Mouse (Mus musculus) liver, embryonic 15.5 days (tissue): ENCODE measurements around the gene Nxf1. TPM values are rescaled to one million over a fixed set of nuclear protein-coding genes. Genes with fewer than 3 reads are reported as not detected.

Experiments used
- ATAC-seq: fragments of 200-750 bp; cut with Nextera tagmentation; 2 replicates; pipeline ENCODE4 v1.8.0; 2017; ENCODE audit warnings: moderate number of reproducible peaks, mild to moderate bottlenecking, moderate library complexity; ENCODE audit not compliant: insufficient read depth
- H3K27ac ChIP-seq: fragments of 300-500 bp; sonication (generic); replicated peaks from 2 replicates; pipeline ENCODE4 v1.5.1; 2015; ENCODE audit warnings: mild to moderate bottlenecking, inconsistent platforms
- H3K27me3 ChIP-seq: fragments of 300-500 bp; sonication (generic); 2 replicates; pipeline ENCODE4 v1.6.1; 2015; ENCODE audit warnings: mild to moderate bottlenecking, inconsistent platforms
- H3K36me3 ChIP-seq: fragments of 300-500 bp; sonication (generic); replicated peaks from 2 replicates; pipeline ENCODE4 v1.6.1; 2015; ENCODE audit warnings: moderate library complexity, mild to moderate bottlenecking, inconsistent platforms
- H3K4me1 ChIP-seq: fragments of 300-500 bp; sonication (generic); replicated peaks from 2 replicates; pipeline ENCODE4 v1.6.1; 2015; ENCODE audit warnings: inconsistent platforms
- H3K4me2 ChIP-seq: fragments of 300-500 bp; sonication (generic); 2 replicates; pipeline ENCODE4 v1.6.1; 2015; ENCODE audit warnings: moderate library complexity, mild to moderate bottlenecking, inconsistent platforms
- H3K4me3 ChIP-seq: fragments of 300-500 bp; sonication (generic); replicated peaks from 2 replicates; pipeline ENCODE4 v1.5.1; 2015; ENCODE audit warnings: mild to moderate bottlenecking, inconsistent platforms
- H3K9ac ChIP-seq: fragments of 300-500 bp; sonication (generic); 2 replicates; pipeline ENCODE4 v1.6.1; 2015; ENCODE audit warnings: moderate library complexity, mild to moderate bottlenecking, inconsistent platforms
- H3K9me3 ChIP-seq: fragments of 300-500 bp; sonication (generic); replicated peaks from 2 replicates; pipeline ENCODE4 v1.6.1; 2016; ENCODE audit warnings: inconsistent platforms
- WGBS: fragments of 180-500 bp; shearing (Covaris S2); methylation state at CpG from one replicate; pipeline ENCODE4 v1.1.7; 2015; ENCODE audit warnings: mixed read lengths; ENCODE audit not compliant: insufficient replicate concordance; 5-methylcytosine and 5-hydroxymethylcytosine counted together
- polyA plus RNA-seq: library from polyadenylated mRNA; unstranded; fragments of >200 nt; fragmentation: Nextera tagmentation; extraction: Ambion mirVana; gene quantifications from 2 replicates; pipeline ENCODE4 v1.2.1, GENCODE M21; 2015

Nxf1 gene
- polyA plus RNA-seq, 1 experiment from 2014 or later, result 81.2 TPM

- H3K4me2 ChIP-seq, result peak overlapping the region; percentile 92
- H3K9ac ChIP-seq, result peak overlapping the region; percentile 97
- H3K9me3 ChIP-seq, result no peaks in the 10 kb centered on the region
- H3K36me3 ChIP-seq, result peaks cover 48% of the 10 kb centered on the region
- H3K4me1 ChIP-seq, result peaks cover 51% of the 10 kb centered on the region
- 22% methylated on average over 5 of the region's 5 CpGs for WGBS
- H3K27me3 ChIP-seq, result no peaks in the 10 kb centered on the region
- peak; percentile 52 for ATAC-seq
- peak overlapping the region; percentile 88 for H3K4me3 ChIP-seq
- H3K27ac ChIP-seq, result peak overlapping the region; percentile 99
Measured at GRCm38 (mm10) chr19:8772996-8773395, 16.1 kb downstream of the Nxf1 start.

GRCm38 (mm10) chr19:8773409-8773808 is 16.5 kb downstream of the Nxf1 start:
- peak overlapping the region; percentile 88 for H3K4me3 ChIP-seq
- H3K9ac ChIP-seq, result peak overlapping the region; percentile 97
- 24% methylated on average over 6 of the region's 6 CpGs for WGBS
- H3K27me3 ChIP-seq, result no peaks in the 10 kb centered on the region
- H3K27ac ChIP-seq, result peak overlapping the region; percentile 99
- H3K9me3 ChIP-seq, result no peaks in the 10 kb centered on the region
- H3K36me3 ChIP-seq, result peaks cover 48% of the 10 kb centered on the region
- peak overlapping the region; percentile 92 for H3K4me2 ChIP-seq
- ATAC-seq, result no peak
- H3K4me1 ChIP-seq, result peaks cover 51% of the 10 kb centered on the region

- H3K9ac ChIP-seq, result peak within 1 kb of the TSS; percentile 97
- peaks cover 51% of the 10 kb centered on the region for H3K4me1 ChIP-seq
- WGBS, result under 1% methylated on average over 68 of the region's 68 CpGs
- peak within 1 kb of the TSS; percentile 99 for H3K27ac ChIP-seq
- H3K9me3 ChIP-seq, result no peaks in the 10 kb centered on the region
- peak within 1 kb of the TSS; percentile 92 for H3K4me2 ChIP-seq
- ATAC-seq, result peak; percentile 88
- H3K4me3 ChIP-seq, result peak within 1 kb of the TSS; percentile 88
- no peaks in the 10 kb centered on the region for H3K27me3 ChIP-seq
- H3K36me3 ChIP-seq, result peaks cover 44% of the 10 kb centered on the region
Measured at GRCm38 (mm10) chr19:8774086-8774835, 17.4 kb downstream of the Nxf1 start, which contains the start of gene Tmem179b. Gene Tmem179b (minus strand): TSS chr19:8774467.

GRCm38 (mm10) chr19:8774951-8775421 is 18.1 kb downstream of the Nxf1 start:
- Histone ChIP-seq H3K4me2 (peak overlapping the region; percentile 92), H3K9ac (peak overlapping the region; percentile 97), H3K9me3 (no peaks in the 10 kb centered on the region), H3K27ac (peak overlapping the region; percentile 99), H3K36me3 (peaks cover 41% of the 10 kb centered on the region), H3K27me3 (no peaks in the 10 kb centered on the region), H3K4me3 (peak overlapping the region; percentile 88), H3K4me1 (peaks cover 51% of the 10 kb centered on the region)
- ATAC-seq, result no peak
- WGBS, result 3% methylated on average over 20 of the region's 20 CpGs

- H3K9ac ChIP-seq, result peak within 1 kb of the TSS; percentile 82
- under 1% methylated on average over 32 of the region's 32 CpGs for WGBS
- H3K4me3 ChIP-seq, result peak within 1 kb of the TSS; percentile 89
- no peaks in the 10 kb centered on the region for H3K27me3 ChIP-seq
- H3K36me3 ChIP-seq, result peaks cover 32% of the 10 kb centered on the region
- ATAC-seq, result peak; percentile 99
- no peaks in the 10 kb centered on the region for H3K9me3 ChIP-seq
- H3K4me2 ChIP-seq, result peak within 1 kb of the TSS; percentile 86
- peaks cover 24% of the 10 kb centered on the region for H3K4me1 ChIP-seq
- H3K27ac ChIP-seq, result peak within 1 kb of the TSS; percentile 89
Measured at GRCm38 (mm10) chr19:8786008-8786781, 29.3 kb downstream of the Nxf1 start, which contains the start of gene Taf6l. Gene Taf6l (minus strand): TSS chr19:8786417.

- Histone ChIP-seq H3K4me1 (peaks cover 24% of the 10 kb centered on the region), H3K4me2 (no peak overlapping the region), H3K9ac (no peak overlapping the region), H3K4me3 (no peak overlapping the region), H3K36me3 (peaks cover 22% of the 10 kb centered on the region), H3K27me3 (no peaks in the 10 kb centered on the region), H3K27ac (no peak overlapping the region), H3K9me3 (no peaks in the 10 kb centered on the region)
- ATAC-seq, result no peak
- 48% methylated on average over 3 of the region's 3 CpGs for WGBS
Measured at GRCm38 (mm10) chr19:8788521-8788920, 31.6 kb downstream of the Nxf1 start.

GRCm38 (mm10) chr19:8789171-8789570 is 32.3 kb downstream of the Nxf1 start:
- no peak overlapping the region for H3K27ac ChIP-seq
- WGBS, result 75% methylated on average over 1 of the region's 1 CpGs
- no peak for ATAC-seq
- H3K27me3 ChIP-seq, result no peaks in the 10 kb centered on the region
- no peaks in the 10 kb centered on the region for H3K9me3 ChIP-seq
- H3K4me2 ChIP-seq, result no peak overlapping the region
- H3K36me3 ChIP-seq, result peaks cover 25% of the 10 kb centered on the region
- peaks cover 24% of the 10 kb centered on the region for H3K4me1 ChIP-seq
- H3K9ac ChIP-seq, result no peak overlapping the region
- H3K4me3 ChIP-seq, result no peak overlapping the region

GRCm38 (mm10) chr19:8790171-8790570 is 33.3 kb downstream of the Nxf1 start:
- peaks cover 35% of the 10 kb centered on the region for H3K36me3 ChIP-seq
- no peaks in the 10 kb centered on the region for H3K27me3 ChIP-seq
- H3K9me3 ChIP-seq, result no peaks in the 10 kb centered on the region
- no peak for ATAC-seq
- 64% methylated on average over 7 of the region's 7 CpGs for WGBS
- H3K4me1 ChIP-seq, result peaks cover 15% of the 10 kb centered on the region
- no peak overlapping the region for H3K27ac ChIP-seq
- no peak overlapping the region for H3K9ac ChIP-seq
- H3K4me3 ChIP-seq, result no peak overlapping the region
- no peak overlapping the region for H3K4me2 ChIP-seq

- ATAC-seq, result peak; percentile 53
- WGBS, result under 1% methylated on average over 25 of the region's 25 CpGs
- H3K9me3 ChIP-seq, result no peaks in the 10 kb centered on the region
- peak within 1 kb of the TSS; percentile 73 for H3K27ac ChIP-seq
- H3K9ac ChIP-seq, result peak within 1 kb of the TSS; percentile 72
- peak within 1 kb of the TSS; percentile 74 for H3K4me3 ChIP-seq
- H3K4me2 ChIP-seq, result peak within 1 kb of the TSS; percentile 79
- peaks cover 52% of the 10 kb centered on the region for H3K4me1 ChIP-seq
- no peaks in the 10 kb centered on the region for H3K27me3 ChIP-seq
- H3K36me3 ChIP-seq, result peaks cover 30% of the 10 kb centered on the region
Measured at GRCm38 (mm10) chr19:8798264-8798946, 41.5 kb downstream of the Nxf1 start, which contains the start of gene Polr2g. Gene Polr2g (minus strand): TSS chr19:8798577.

- no peak for ATAC-seq
- H3K4me1 ChIP-seq, result peaks cover 57% of the 10 kb centered on the region
- no peaks in the 10 kb centered on the region for H3K9me3 ChIP-seq
- H3K4me2 ChIP-seq, result peak overlapping the region; percentile 79
- no peak overlapping the region for H3K9ac ChIP-seq
- no peak overlapping the region; the same call in 1 of the 2 replicates for H3K27ac ChIP-seq
- H3K27me3 ChIP-seq, result no peaks in the 10 kb centered on the region
- peaks cover 25% of the 10 kb centered on the region for H3K36me3 ChIP-seq
- peak overlapping the region; percentile 74 for H3K4me3 ChIP-seq
Measured at GRCm38 (mm10) chr19:8798947-8799315, 42.1 kb downstream of the Nxf1 start.
